Mouse (Mus musculus): ENCODE measurements around the gene Crim1.

The Crim1 gene

GRCm38 (mm10) chr17:78373174-78373573, 173.1 kb downstream of the Crim1 start:
- in situ Hi-C loops (cut with MboI, MseI): no loop called here

DNA sequence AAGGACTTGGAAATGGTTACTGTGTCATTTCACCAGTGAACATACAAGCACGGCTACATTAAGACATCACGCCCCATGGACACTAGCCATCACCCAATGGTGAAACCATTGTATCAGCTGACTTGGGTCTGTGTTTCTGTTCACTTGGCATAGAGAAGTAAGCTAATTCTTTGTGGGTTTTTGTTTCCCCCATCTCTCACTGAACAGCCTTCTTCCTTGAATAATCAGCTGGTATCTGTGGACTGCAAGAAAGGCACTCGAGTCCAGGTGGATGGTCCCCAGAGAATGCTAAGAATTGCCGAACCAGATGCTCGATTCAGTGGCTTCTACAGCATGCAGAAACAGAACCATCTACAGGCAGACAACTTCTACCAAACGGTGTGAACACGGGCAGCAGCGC, 173.8 kb downstream of the Crim1 start:
- in situ Hi-C loops (cut with MboI, MseI): no loop called here

- in situ Hi-C loops (cut with MboI, MseI): no loop called here
These were observed 174.7 kb downstream of the Crim1 start for GRCm38 (mm10) chr17:78374756-78375155.

DNA sequence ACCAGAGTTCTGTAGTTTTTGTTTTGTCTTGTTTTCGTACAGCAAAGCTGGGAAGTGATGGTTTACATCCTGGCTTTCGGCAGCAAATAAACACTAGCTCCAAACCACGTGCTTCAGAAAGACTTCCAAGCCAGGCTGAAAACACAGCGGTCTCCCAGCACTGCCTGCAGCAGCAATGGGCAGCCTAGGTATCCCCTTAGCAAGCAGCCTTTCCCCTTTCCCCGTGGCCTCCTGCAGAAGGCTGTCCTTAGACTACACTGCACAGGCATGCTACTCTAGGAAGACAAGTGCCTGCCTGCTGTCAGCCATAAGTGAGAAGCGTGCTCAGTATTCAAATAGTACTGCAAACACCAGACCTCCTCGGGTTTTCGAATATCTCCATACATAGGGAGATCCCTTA, 176.5 kb downstream of the Crim1 start:
- in situ Hi-C loops (cut with MboI, MseI): no loop called here

DNA sequence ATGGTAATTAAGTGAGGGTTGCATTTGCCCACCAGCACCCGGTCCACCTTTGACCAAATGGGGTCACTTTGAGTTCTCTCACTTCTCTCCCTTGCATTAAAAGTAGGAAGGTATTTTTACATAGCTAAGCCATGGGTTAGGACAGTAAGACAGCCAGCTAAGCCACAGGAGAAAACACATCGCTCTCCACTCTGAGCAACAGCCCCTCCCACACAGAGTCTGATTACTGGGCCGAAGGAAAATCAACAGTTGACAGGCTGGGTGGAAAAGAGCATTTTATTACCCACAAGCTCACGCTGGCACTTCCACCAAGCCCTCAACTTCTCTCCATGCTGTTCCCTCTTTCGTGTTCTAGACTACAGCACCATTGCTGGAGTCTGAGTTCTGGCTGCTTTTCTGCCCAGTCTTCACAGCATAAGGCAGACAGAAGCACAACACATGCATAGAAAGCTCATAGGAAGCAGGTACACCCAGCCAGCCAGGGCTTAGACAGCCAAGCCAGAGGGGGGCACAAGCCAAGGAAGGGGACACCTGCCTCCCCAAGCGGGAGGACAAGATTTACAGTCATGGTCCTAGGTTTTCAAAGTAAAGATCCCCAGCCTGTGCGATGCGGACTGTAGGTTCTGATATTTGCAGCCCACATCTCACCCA, 179.2 kb downstream of the Crim1 start:
- in situ Hi-C loops (cut with MboI, MseI): no loop called here

GRCm38 (mm10) chr17:78379730-78380245, 179.7 kb downstream of the Crim1 start:
- in situ Hi-C loops (cut with MboI, MseI): no loop called here

- in situ Hi-C loops (cut with MboI, MseI): no loop called here
These were observed 182.3 kb downstream of the Crim1 start for GRCm38 (mm10) chr17:78382321-78382720.

DNA sequence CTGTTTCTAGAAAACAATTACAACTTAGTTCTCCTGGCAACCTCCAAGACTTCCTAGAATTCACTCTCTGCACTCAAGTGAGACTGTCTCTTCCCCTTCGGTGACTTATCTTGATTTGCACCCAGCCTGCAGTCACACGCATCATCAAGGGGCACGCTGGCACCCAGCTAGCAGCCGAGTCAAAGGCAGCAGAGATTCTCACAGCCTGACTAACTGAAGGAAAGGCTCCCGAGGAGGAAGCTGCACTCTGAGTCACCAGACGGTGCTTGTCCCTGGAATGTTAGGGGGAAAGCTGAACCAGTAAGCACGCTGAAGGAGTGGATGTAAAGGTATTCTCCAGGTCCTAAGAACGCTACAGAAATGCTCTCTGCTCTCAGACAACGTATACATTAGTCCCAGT, 187.6 kb downstream of the Crim1 start:
- in situ Hi-C loops (cut with MboI, MseI): no loop called here

DNA sequence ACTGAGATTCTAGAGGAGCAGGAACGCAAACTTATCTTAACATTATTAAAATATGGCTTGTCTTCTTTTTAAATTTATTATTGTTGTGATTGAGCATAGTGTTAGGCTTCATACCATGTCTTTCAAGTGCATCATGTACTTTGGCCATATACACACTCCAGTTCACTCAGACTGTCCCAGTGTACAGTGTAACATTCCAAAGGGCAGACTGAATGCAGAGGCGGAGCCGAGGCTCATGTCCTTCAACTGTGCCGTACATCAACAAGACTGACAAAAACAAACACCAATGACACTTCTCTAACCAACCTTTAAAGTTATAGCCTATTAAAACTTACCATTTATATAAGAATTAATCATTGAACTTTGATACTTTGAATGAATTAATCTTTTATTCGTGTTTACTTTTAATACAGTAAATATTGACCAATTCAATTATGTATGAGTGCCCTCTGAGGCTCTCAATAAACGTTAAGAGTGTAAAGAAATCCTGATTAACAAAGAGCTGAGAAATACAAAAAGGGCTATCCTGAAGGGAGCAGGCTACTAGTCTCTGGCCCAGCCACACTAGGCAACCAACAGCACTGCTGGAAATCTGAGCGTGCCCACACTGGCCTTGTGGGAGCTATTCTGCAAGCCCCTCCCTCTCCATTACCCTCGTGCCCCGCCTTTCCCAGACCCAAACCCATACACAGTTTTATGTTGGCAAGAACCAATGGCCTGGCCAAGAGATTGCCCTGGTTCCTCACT, 188.2 kb downstream of the Crim1 start:
- in situ Hi-C loops (cut with MboI, MseI): no loop called here

GRCm38 (mm10) chr17:78389573-78389972, 189.5 kb downstream of the Crim1 start:
- in situ Hi-C loops (cut with MboI, MseI): no loop called here

- in situ Hi-C loops (cut with MboI, MseI): no loop called here
These were observed 192.5 kb downstream of the Crim1 start for GRCm38 (mm10) chr17:78392401-78393087.

DNA sequence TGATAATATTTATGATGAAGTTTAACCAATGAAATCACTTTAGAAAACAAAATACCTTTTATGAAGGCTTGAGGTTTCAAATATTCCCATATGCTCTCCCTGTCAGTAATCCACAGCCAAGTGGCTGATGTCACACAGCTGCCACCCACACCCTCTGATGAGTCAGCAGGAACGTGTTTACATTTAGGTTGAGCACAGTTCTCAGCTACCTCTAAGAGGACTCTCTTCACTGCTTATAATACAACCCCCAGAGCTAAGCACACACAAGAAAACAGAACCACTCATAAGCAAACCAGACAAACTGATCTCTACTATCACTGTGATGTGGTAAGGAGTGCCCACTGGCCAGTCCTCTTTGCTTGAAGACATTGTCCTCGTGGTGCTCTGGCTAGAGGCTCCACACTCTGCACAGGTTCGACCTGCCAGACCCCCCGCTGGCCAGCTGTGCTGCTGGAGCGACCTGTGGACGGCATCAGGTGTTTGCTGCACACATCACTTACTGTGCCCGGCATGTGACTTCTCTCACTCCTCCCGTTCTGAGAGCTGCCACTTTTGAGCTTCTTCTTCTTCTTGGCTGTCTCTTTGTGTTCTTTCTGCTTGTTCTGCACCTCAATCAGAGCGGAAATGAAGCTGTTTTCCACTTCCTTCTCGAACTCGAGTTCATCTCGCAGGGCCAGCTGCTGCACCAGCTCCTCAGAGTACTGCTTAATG, 200.2 kb downstream of the Crim1 start:
- in situ Hi-C loops (cut with MboI, MseI): no loop called here

- in situ Hi-C loops (cut with MboI, MseI): no loop called here
These were observed 201.3 kb downstream of the Crim1 start for GRCm38 (mm10) chr17:78401311-78401710.

DNA sequence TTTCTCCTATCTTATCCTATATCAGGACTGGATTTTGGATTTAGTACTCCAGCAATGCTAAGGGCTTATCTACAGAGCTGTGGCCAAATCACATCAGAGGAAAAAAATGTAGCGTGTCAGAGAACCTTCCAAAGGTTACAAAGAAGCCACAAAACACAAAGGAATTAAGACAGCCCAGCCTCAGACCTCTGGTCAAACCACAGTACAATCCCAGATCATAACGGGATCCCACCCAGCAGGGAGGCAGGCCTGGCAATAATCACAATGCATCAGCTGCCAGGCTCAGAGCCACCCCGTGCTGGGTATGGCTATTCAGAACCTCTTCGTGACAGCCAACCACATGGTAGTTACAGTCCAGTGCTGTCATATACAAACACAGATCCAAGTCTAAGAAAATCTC, 201.7 kb downstream of the Crim1 start:
- in situ Hi-C loops (cut with MboI, MseI): no loop called here

DNA sequence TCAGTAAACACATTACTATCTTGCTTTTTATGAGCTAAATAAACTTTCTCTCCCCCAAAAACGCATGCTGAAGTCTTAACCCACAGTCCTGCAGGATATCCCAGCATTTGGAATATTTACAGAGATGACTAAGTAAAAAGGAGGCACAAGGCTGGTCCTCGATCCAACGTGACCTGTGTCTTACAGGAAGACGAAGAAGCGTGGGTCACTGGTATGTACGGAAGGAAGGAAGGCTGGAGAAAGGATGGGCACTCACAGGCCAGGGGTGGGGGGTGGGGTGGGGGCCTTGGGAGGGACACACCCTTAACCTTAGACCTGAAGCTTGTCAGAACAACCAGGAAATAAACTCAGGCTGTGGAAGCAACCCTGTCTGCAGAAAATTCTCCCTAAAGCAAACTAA, 202.1 kb downstream of the Crim1 start:
- in situ Hi-C loops (cut with MboI, MseI): no loop called here

DNA sequence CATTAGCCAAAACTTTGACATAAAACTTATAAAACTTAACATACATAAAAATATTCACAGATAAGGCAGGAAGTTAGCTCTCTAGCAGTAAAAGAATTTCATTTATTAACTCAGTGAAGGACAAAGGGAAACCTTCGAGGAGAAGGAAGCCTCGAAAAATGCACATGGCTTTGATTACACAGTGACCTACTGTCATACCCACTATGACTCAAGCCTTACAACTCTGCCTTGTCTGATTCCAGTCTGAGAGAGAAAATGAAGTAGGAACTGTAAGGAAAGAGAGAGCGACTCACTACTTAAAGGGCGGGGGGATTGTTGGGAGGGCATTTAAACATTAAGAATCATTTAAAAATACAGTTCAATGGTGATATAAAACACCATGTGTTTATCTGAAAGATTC, 203.2 kb downstream of the Crim1 start:
- in situ Hi-C loops (cut with MboI, MseI): no loop called here

DNA sequence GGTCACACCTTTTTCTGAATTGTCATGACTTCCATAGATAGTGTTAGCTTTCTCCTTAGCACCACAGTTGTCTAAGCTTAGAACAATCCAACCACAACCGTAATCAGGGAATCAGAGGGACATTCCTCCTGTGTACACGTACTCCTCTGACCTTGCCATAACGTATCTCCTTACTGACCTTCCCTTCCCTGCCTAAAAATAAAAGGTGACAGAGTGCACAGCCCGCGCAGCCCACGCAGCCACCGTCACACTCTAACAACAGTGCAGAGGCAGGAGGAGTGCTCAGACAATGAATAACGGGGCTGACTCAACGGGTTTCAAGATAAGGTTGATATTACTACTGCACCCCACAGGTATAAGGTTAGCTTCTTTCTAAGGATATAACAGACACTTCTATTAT, 203.8 kb downstream of the Crim1 start:
- in situ Hi-C loops (cut with MboI, MseI): no loop called here

DNA sequence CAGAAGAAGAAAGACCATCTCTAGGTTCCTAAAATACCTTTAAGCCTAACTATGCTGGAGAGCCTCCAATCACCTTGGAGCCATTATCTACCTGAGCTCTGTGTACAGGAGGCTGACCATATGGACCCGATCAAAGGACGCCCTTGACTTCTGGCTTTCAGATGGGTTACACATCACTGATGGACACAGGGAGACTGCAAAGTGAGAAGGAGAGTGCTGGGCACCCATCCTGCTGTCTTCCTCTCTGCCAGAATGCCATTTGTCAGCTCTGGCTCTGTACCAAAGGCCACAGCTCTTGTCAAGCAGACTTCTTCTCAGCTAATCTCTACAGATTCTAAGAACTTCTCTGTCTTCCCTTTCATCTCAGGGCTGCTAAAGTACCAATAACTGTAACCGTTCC, 205.3 kb downstream of the Crim1 start:
- in situ Hi-C loops (cut with MboI, MseI): no loop called here

DNA sequence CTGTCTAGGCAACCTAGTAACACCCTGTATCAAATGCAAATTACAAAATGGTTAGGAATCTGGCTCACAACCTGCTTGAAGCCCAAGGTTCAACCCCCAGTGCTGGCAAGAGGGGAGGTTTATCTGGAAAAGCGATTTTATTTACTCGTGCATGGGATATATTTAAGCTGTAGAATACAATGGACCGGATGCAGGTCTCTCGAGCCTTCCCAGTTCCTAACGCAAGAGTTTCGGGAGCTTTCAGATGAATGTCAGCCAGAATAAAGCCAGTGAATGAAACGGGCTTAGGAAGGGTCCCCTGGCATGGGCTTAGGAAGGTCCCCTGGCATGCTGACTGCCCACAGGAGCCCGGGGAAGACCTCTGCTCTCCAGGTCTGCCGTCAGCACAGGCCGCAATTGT, 206.8 kb downstream of the Crim1 start:
- in situ Hi-C loops (cut with MboI, MseI): no loop called here

GRCm38 (mm10) chr17:78407581-78407980, 207.5 kb downstream of the Crim1 start:
- in situ Hi-C loops (cut with MboI, MseI): no loop called here

GRCm38 (mm10) chr17:78408386-78408785, 208.3 kb downstream of the Crim1 start:
- in situ Hi-C loops (cut with MboI, MseI): no loop called here

- in situ Hi-C loops (cut with MboI, MseI): no loop called here
These were observed 209.9 kb downstream of the Crim1 start for GRCm38 (mm10) chr17:78409900-78410299.
